Mouse (Mus musculus): ENCODE results near the gene Map10.

The Map10 gene

DNA sequence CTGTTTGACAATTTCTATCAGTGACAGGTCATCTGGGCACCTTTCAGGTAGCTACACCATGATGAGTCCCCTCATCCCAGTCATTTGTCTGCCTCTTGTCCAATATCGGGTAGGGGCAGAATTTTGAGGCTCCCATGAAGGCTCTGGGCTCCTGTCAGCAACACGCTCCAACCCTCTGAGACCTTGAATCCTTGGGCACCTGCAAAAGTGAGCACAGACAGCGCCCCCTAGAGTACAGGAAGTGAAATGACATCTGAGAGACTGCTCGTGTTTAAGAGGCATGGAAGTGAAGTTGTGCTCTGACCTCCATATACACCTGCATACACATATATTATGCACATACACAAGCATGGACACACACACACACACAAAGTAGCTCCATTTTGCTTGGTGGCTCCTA, 49.3 kb downstream of the Map10 start:
- no peak for DNase-seq

DNA sequence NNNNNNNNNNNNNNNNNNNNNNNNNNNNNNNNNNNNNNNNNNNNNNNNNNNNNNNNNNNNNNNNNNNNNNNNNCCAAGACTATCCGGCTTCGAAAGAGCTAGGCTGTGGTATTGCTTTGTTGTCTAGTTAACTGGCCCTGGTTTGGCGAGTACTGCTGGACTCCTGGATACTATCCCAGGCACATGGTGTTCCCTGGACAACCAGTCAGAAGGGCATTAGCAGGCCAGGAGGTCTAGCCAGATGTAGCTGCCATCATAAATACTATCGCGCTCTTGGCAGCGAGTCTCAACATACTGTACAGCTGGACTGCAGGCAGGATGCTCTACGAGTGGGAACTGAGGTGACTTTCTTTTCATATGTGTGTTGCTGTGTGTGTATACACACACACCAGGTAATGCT, 53.1 kb downstream of the Map10 start:
- DNase-seq: no peak

Measured in cerebellum, postnatal 36 days (tissue).